Mouse (Mus musculus) NIH3T3 (cell line): ENCODE results near the gene Iba57.
"Not testable (repeated sequence)": the region's sequence is repeated elsewhere in the genome, so short reads cannot be mapped to it uniquely, and the experiment has no call there.

Source experiments
- DNase-seq: peaks from one replicate; pipeline ENCODE4 v3.0.0-alpha.2; 2012; ENCODE audit warnings: low read depth

Iba57 gene

DNA sequence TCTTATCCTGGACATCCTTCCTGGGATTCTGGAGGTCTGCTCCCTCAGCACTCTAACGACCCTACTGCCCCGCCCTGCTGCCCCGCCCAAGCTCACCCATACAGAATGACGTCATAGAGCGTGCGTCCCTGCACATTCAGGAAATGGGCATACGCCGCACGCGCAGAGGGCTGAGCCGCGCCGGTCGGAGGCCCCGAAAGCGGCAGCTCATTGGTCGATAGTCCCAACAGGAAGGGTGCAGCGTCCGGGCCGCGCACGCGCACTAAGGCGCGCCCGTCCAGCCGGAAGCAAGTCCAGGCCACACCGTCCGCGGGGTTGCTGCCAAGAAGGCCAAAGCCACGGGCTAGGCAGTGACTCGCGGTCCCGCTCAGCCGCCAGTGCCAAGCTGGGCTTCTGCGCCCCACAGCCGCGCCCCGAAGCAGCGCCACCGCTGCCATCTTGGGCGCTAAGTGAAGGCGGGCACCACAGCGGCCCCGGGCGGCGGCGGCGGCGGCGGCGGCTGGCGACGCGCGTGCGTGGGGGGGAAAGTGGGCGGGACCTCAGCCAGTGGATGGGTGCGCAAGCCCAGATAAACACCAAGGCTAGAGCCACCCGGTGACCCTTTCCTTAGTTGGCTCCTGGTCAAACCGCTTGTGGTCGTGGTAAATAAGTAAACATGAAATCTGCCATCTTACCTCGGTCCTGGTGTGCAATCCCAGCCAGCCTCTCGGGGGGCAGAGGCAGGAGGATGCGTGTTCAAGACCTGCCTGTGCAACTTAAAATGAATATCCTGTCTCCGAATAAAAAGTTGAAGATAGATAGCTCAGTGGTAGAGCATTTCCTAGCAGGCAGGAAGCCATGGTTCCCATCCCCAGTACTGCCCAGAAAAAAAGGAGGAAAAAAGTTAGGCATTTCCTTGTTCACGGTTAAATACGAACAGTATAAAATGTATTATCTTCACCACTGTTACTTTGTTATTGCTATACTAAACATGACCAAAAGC, at the start of gene Iba57:
TSS of gene Iba57 (minus strand) at position 485 of the 982 bp plus-strand sequence.
- peak; percentile 99 for DNase-seq

DNA sequence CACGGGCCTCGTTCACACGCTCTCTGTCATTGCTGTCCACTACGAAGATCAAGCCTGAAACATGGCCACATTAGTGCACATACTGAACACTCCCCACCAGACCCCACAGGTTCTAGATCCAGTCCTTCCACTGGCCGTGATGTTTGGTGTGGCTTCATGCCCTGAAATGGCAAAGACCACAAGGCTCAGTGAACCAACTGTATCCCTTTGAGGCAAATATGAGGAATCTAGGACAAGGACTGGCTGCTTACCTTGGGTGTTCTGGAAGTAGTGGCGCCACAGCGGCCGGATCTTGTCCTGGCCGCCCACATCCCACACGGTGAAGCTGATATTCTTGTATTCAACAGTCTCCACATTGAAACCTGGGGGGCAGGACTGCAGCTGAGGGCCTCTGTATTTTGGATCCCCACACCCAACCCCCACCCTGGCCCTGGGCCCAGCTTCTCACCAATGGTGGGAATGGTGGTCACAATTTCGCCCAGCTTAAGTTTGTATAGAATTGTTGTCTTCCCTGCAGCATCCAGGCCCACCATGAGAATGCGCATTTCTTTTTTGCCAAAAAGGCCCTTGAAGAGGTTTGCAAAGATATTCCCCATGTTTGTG, 49.5 kb upstream of the Iba57 start:
- no peak for DNase-seq

DNA sequence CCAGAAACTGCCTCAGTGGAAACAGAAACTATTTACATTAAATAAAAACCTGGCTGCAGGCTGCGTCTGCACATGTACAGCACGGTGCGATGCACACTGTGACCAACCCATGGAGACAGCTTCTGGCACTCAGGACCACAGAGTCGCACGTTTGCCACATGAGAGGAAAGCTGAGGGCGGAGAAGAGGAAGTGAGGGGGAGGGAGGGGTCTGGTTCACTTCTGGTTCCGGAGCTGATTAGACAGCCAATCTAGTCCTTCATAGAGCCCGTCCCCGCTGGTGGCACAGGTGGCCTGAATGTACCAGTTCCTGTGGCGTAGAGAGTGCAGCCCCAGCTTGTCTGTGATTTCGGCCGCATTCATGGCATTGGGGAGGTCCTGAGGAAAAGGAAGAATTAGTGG, 48.8 kb upstream of the Iba57 start:
- not testable (repeated sequence) for DNase-seq

DNA sequence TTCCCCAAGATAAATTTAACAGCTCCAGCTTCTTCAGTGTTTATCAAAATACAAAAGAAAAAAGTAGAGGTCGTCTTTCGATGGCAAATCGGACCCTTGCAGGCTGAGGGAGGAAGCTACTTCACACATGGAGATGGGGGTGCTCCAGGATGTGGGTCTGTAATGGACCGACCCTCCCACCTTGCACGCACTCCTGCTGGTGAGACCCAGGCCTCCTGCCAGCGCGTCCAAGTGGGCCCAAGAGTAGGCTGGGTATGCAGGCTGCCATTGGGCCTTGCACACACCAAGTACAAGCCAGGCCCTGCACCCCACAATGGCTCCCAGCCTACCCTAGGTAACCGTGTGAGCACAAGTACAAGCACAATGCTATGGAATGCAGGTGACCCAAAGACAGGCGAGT, 48.0 kb upstream of the Iba57 start:
- DNase-seq, result not testable (repeated sequence)

DNA sequence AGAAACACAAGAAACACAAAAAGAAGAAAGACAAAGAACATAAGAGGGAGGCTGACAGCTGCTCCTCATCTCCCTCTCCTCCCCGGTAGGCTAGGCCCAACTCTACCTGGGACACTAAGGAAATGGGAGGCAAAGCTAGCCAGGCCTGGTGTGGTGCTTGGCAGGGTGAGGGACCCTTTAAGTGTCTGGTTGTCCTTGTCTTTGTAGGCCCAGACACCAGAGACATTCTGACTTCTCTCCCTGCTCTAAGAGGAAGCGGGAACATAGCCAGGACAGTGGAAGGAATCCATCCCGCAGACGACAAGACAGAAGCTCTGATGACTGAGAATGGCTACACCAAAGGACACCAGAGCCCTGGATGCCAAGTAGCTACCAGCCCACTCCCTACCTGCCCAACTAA, 46.5 kb upstream of the Iba57 start:
- no peak for DNase-seq

DNA sequence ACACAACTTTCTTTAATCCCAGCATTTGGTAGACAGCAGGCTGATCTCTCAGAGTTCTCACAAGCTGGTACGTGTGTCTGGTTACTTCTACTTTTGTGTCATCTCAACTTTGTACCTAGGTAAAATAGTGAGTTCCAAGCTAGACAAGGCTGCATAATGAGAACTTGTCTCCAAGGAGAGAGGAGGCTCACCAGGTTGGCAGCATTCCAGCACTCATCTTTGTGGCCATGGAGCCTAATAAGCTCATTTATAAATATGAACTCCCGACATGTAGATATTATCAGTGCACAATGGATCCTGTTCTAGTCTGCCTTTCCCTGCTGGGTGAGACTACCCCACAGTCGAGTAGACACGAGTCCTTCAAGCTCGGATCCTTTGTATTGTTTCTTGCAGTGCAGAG, 46.0 kb upstream of the Iba57 start:
- peak; percentile 28 for DNase-seq

DNA sequence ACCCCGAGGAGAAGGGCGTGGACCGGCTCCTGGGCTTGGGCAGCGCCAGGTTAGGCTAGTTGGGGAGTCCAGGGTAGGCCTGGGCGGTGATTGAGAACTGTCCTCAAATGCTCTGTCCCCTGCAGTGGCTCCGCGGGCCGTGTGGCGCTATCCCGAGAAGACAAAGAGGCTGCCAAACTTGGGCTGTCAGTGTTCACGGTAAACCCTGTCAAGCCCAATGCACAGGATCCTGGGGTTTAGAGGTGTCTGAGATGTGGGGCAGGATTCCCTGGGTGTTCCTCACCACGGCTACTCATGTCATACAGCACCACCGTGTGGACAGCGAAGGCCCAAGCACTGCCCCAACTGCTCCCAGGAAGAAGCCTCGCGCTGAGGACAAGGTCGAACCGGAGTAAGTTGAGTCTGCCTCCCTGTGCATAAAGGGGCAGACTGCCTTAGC, 45.5 kb upstream of the Iba57 start:
- peak; percentile 80 for DNase-seq

DNA sequence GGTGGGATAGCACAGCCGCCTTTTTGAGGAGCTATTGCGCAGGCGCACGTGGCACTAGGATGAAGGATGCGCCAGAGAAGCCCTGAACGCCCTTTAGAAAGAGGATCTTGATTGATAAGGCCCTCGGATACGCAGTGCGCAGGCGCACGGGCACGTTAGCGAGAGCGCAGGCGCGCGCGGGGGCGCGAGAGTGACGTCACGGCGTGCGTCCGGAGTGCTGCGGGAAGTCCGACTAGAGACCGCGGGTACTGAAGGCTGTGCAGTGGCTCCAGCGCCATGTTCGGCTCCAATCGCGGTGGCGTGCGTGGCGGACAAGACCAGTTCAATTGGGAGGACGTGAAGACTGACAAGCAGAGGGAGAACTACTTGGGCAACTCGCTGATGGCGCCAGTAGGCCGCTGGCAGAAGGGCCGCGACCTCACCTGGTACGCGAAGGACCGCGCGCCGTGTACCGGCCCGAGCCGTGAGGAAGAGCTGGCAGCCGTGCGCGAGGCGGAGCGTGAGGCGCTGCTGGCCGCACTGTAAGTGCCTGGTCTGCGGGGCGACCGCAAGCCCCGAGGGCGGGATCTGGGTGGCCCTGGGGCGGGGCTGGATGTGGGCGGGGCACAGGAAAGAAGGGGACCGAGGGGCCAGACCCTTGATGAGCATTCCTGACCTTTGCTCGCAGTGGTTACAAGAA, 44.8 kb upstream of the Iba57 start, which contains the start of gene 2310033P09Rik:
TSS of gene 2310033P09Rik (plus strand) at position 169 of the 679 bp plus-strand sequence.
- DNase-seq, result peak; percentile 98

DNA sequence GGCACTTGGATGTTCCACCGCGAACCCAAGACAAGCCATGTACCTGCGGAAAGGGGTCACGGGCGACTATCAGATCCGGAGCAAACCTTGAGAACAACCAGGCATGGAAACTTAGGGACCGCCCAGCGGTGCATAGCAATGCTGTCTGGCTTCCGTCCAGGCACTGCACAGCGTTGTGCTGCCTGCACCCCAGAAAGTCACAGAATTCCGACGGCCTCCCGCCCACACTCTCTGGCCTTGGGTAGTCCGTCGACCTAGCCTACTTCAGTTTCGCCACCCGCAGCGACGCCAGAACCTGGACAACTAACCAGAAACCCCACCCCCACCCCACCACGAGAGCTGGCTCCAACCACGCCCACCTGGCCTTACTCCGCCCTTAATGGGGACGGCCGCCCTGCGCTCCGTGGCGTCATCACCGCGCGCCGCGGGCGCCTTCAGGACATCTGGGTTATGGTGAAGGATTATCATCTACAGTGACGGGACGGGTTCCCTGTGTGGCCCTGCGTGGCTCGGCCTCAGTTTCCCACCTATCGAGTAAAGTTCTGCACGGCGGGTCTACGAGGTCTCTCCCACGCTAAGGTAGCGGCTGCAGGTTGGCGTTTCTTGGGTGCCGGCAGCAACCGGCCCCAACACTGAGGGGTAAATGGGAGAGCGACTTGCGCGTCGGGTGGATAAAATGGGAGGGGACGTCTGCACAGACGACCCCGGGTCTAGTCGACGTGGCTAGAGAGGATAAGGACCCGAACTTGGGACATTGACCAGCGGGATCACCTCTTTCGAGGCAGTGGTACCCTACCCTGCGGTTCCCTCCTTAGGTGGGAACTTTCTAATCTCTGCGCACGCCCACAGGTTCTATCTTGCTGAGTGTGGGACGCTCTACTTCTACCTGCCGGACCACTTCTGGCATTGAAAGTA, 38.8 kb upstream of the Iba57 start, which contains the start of gene Mrpl55:
TSS of gene Mrpl55 (plus strand) at position 406 of the 915 bp plus-strand sequence.
- peak; percentile 96 for DNase-seq

DNA sequence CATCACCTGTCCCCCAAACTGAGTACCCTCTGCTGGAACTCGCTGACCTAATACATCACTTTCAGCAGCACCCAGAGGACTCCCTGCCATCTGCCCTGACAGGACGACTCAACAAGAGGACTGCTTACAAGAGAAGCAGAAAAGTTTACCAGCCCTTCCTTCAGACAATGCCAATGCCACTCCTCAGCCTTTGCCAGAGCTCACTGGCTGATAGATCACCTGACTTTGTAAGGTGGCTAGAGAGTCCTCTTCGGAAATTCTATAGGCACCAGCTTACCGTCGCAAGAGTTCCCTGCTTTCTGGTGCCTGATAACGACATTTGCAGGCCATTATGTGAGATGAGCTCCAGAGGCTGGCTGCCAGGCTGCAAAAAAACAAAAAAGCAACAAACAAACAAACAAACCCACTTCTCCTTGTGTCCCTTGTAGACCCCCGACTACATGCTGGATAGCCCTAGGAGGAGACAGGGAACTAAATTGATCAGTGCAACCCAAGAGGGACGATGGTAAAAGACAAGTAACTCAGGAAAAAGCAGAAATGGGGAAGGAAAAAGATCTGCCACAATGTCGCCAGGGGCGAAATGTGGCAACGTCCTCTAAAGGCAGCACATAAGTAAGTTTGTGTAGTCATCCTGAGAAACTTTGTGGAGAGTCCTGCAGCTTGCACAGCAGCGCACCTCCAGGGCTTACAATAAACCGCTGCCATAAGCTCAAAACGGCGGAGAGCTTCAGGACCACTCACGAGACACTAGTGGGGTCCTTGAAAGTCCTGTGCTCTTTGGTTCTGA, 37.9 kb upstream of the Iba57 start:
- no peak for DNase-seq

DNA sequence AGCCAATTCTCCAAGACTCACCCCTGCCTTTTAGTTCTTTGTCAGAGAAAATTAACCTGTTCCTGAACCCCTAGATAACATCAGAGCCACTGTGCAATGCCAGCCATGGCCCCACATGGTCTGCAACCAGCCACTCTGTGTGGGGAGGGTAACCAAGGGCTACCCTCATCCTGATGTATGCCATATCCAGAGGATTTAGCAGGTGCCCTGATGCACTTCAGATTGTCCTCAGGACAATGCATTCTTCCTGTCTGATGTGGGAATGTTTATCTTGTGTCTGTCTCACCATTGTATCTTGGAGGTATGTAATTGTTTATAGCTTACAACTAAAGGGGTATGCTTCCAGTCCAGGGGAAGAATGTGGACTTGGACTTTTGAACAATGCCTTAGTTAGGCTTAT, 32.7 kb upstream of the Iba57 start:
- DNase-seq, result no peak

DNA sequence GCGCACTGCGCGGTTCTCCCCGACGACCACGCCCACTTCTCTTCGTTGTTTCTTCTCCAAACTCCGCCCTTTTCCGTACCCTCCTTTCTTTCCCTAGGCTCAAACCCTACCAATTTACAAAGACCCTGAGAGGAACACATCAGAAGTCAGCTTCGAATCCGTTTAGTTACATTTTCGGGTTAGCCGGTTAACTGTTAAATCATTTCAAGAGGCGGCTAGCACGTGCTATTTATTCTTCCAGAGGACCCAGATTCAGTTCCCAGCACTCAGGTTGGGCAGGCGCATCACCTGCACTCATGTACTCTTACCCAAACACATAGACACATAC, 28.5 kb upstream of the Iba57 start, which contains the start of gene Guk1:
TSS of gene Guk1 (minus strand) at position 154 of the 328 bp plus-strand sequence.
- DNase-seq, result no peak

DNA sequence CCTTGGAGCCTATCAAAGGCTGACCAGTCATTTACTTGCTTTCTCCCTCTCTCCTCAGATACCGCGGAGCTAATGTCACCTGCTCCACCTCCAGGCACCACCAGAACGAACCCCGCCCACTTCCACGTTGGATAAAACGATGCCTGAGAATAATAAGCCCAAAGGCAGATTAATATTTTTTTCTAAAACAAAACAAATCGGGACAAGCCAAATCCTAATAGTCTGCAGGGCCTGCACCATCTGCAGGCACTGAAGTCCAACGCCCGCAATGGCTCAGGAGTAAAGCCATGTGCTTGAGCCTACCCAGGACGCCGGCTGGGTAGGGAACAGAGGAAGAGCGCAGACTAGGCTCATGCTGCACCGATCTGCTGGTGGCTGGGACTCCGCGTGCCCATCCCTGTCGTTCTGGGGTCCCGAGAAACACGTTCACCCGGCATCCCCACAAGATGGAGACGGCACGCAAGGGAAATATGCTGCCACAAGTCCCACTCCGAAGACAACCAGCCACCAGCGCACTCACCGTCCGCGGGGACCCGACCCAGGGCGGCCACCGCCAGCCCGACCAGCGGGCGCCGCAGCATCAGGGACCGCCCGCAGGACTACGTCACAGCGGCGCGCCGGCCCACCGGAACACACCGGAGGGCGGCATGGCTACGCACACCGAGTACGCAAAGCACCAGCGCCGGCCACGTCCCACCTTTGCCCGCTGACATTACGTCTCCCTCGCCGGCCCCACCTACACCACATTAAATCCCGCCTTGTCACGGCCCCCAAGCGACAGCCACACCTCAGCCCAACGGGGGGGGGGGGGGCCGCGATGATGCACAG, 27.9 kb upstream of the Iba57 start:
- peak; percentile 90 for DNase-seq

DNA sequence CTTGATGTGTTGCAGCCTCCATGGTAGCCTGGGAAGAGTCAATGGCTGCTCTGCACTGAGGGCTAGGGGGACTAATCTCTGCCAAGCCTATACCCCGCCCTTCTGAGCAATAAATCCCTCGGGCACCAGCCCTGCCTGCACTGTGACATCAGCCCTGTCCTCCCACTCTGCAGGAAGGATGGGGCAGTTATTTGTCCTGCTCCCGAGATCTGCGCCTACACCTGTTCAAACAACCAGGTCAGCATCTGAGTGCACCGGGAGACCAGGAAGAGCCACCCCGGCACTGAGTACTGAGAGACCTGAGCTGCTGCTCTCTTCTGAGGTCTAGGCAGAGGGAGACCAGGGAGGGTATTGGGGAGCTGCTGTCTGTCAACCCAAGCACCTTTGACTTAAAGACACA, 24.2 kb upstream of the Iba57 start:
- no peak for DNase-seq

DNA sequence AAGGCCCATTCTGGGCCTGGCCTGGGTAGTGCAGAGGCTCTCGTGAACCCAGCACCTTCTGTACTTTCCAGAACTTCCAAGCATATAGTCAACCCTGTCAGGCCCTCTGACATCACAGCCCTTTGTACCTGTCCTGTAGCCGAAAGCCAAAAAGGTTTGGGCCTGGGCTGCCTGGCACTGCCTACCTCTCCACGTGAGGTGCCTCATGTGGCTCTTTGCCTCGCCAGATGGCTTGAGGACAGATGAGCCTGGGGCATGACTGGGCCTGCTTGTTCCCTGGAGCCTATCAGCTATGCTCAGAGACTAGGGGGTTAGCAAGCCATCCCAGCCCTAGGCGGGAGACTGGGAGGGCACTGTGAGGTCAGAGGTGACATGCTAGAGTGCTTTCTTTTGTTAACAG, 22.0 kb upstream of the Iba57 start:
- DNase-seq, result no peak

DNA sequence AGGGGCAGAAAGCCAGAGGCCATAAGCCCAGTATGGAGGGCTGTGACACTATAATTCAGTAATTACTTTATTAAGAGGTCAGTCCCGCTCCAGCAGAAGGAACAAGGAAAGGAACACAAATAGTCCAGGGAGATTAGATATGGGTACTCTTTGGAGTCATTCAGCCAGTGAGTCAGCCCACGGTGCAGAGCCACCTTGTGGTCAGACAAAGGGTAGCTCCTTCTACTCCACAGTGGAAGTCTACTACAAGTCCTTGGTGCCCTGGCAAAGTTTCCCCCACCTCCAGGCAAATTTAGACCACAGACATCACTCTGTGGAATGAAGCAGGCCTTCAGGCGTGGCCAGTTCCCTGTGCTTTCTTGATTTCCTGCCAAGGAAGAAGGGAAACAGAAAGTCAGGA, 20.3 kb upstream of the Iba57 start:
- DNase-seq, result peak; percentile 85

DNA sequence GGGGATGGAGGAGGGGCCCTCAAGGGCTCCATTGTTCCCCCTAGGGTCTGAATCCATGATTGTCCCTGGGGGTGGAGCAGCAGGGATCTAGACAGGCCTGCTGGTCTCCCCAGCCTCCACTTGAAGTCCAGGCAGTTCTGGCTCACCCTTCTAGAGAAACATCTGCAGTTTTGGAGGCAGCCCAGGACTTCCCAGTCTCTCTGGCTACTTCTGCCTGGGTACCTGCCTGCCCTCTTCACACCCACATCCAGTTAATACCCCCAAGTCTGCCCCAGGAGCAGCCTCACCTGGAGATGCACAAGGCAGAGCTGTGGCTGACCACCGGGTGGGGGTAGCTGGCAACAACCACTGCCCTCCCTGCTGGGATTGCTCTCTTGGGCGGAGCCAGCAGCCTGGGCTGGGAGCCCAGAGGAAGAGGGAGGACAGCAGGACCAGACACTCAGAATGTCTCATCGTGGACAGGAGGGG, 19.4 kb upstream of the Iba57 start, which contains the start of gene Gjc2:
TSS of gene Gjc2 (minus strand) at position 350 of the 468 bp plus-strand sequence.
- peak; percentile 45 for DNase-seq

DNA sequence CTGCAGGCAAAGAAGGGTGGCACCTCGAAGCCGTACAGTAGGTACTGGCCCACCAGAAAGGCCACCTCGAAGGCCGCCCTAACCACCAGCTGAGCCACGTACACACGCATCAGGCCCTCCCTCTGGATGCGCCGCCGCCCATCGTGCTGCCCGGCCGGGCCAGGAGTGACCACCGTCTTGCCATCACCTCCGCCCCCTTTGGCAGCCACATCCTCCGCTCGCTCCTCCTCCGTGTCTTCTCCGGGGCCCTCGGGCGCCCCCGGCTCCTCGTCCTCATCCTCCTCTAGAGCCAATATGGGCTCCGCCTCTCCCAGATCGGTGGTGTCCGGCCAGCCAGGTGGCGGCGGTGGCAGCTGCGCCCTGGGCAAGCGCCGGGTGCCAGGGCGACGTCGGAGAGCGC, 13.4 kb upstream of the Iba57 start:
- DNase-seq, result no peak

DNA sequence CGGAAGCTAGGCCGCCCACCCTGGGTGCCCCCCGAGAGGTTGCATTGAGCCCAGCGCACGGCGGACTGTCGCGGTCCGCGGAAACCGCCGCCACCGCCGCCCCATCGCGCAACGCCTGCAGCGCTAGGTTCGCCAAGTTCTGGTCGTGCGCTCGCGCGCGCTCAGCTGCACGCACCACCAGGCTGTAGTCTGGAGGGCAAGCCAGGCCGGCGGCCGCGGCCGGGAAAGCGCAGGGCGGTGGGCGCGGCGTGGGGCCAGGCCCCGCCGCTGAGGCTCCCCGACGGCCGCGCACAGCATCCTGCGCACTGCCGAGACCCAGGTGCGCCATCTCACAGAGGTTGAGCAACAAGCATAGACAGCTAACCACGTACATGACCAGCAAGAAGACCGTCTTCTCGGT, 12.9 kb upstream of the Iba57 start:
- no peak for DNase-seq
